Mouse (Mus musculus): Measurements from ENCODE around the gene Sun3. TPM values are rescaled to one million over a fixed set of nuclear protein-coding genes. Genes with fewer than 3 reads are reported as not detected.

The Sun3 gene
- polyA plus RNA-seq, 1 experiment from 2014 or later, result 0.47 TPM

DNA sequence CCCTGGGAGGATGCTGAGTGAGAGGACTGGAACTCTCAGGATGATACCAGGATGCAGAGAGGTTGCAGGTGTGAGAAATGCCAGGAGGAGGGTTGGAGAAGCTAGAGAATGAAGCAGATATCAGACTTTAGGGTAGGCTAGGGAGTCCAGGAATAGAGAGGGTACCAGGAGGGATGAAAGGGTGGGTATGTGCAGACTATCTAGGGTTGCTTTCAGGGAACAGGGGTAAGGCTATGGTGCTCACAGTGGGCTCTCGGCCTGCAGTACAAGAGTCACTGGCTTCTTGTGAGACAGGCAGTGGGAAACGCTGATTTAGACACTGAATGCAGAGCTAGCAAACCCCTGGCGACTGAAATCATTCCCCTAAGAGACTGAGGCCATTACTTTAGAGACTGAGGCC is 75.6 kb downstream of the Sun3 start, which contains the start of gene Pkd1l1:
TSS of gene Pkd1l1 (minus strand) at position 101 of the 400 bp plus-strand sequence.
- Histone ChIP-seq H3K27me3 (no peaks in the 10 kb centered on the region), H3K9ac (no peak within 1 kb of the TSS), H3K4me1 (replicated peaks) (no peaks in the 10 kb centered on the region), H3K4me3 (no peak within 1 kb of the TSS), H3K4me2 (no peak within 1 kb of the TSS), H3K27ac (replicated peaks) (no peak within 1 kb of the TSS), H3K36me3 (no peaks in the 10 kb centered on the region), H3K9me3 (no peaks in the 10 kb centered on the region)
- WGBS, result 55% methylated on average over 3 of the region's 3 CpGs
- ATAC-seq (ENCODE audit: low FRiP score, low read depth), result no peak

DNA sequence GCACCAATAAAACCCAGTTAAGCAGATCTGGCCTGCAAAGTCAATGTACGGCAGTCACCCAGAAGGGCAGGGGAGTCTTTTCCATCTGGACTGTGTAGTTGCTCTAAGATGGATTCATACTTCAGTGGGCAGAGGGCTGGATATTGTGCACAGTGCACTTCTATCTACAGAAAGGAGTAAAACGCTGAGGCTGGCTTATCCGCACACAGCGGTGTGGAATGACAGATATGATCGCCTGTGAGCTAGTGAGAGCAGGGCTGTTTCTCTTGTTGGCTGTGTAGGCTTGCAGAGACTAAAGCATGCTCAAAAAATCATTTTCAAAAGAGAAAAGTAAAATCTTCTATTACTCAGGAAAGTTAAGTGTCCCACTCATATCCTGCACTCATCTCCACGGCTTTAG is 76.7 kb downstream of the Sun3 start:
- H3K9ac ChIP-seq, result no peak overlapping the region
- H3K27me3 ChIP-seq, result no peaks in the 10 kb centered on the region
- no peaks in the 10 kb centered on the region for H3K36me3 ChIP-seq
- no peak overlapping the region for H3K4me3 ChIP-seq
- WGBS, result 87% methylated on average over 6 of the region's 6 CpGs
- no peak overlapping the region for H3K4me2 ChIP-seq
- ATAC-seq (ENCODE audit: low FRiP score, low read depth), result no peak
- no peak overlapping the region for H3K27ac ChIP-seq (replicated peaks)
- H3K9me3 ChIP-seq, result no peaks in the 10 kb centered on the region
- no peaks in the 10 kb centered on the region for H3K4me1 ChIP-seq (replicated peaks)

- Histone ChIP-seq H3K4me1 (replicated peaks) (no peaks in the 10 kb centered on the region), H3K9ac (no peak overlapping the region), H3K4me2 (no peak overlapping the region), H3K4me3 (no peak overlapping the region), H3K9me3 (no peaks in the 10 kb centered on the region), H3K36me3 (no peaks in the 10 kb centered on the region), H3K27ac (replicated peaks) (no peak overlapping the region), H3K27me3 (no peaks in the 10 kb centered on the region)
- no peak for ATAC-seq (ENCODE audit: low FRiP score, low read depth)
- WGBS, result 70% methylated on average over 9 of the region's 9 CpGs
These were observed 78.3 kb downstream of the Sun3 start for GRCm38 (mm10) chr11:8970509-8970908.

- no peak overlapping the region for H3K4me3 ChIP-seq
- ATAC-seq (ENCODE audit: low FRiP score, low read depth), result no peak
- H3K27me3 ChIP-seq, result no peaks in the 10 kb centered on the region
- no peak overlapping the region for H3K9ac ChIP-seq
- no peak overlapping the region for H3K27ac ChIP-seq (replicated peaks)
- H3K36me3 ChIP-seq, result no peaks in the 10 kb centered on the region
- H3K4me1 ChIP-seq (replicated peaks), result no peaks in the 10 kb centered on the region
- H3K9me3 ChIP-seq, result no peaks in the 10 kb centered on the region
- 97% methylated on average over 7 of the region's 7 CpGs for WGBS
- no peak overlapping the region for H3K4me2 ChIP-seq
These were observed 80.7 kb downstream of the Sun3 start for GRCm38 (mm10) chr11:8968094-8968493.

Other genes starting within 250 kb of the Sun3 start
- gene Pkd1l1, start 75.7 kb downstream of the Sun3 start, polyA plus RNA-seq (2015; fragmentation: Nextera tagmentation; extraction: Ambion mirVana), result 0.08 and 0.14 TPM in 2 replicates
- 9.5 and 10.5 TPM in 2 replicates for gene Hus1, start 37.8 kb downstream of the Sun3 start, polyA plus RNA-seq (2015; fragmentation: Nextera tagmentation; extraction: Ambion mirVana)
- gene Gm11992, start 397 bp downstream of the Sun3 start, polyA plus RNA-seq (2015; fragmentation: Nextera tagmentation; extraction: Ambion mirVana), result 1.8 and 2.7 TPM in 2 replicates
- gene Upp1, start 69.1 kb upstream of the Sun3 start, polyA plus RNA-seq (2015; fragmentation: Nextera tagmentation; extraction: Ambion mirVana), result 3.8 and 4.5 TPM in 2 replicates
- gene Abca13, start 143.0 kb upstream of the Sun3 start, polyA plus RNA-seq (2015; fragmentation: Nextera tagmentation; extraction: Ambion mirVana), result 0.03 TPM in 2 replicates

All from hindbrain, embryonic 15.5 days (tissue).